Mouse (Mus musculus): Measurements from ENCODE around the gene Myo5a. TPM values are rescaled to one million over a fixed set of nuclear protein-coding genes. Genes with fewer than 3 reads are reported as not detected.
A peak's percentile ranks its signal among the peaks of the same experiment; 100 is the strongest.

Gene Myo5a
- polyA plus RNA-seq, 2 experiments: 20.0 to 28.0 TPM

- H3K9ac ChIP-seq (ENCODE audit: low read depth, low read length, severe bottlenecking): peak overlapping the region; percentile 94
- H3K4me2 ChIP-seq (replicated peaks; ENCODE audit: low read depth, low read length, severe bottlenecking): peak overlapping the region; percentile 61
- peaks cover 10% of the 10 kb centered on the region for H3K4me1 ChIP-seq (ENCODE audit: control insufficient read depth, insufficient read depth, low read length)
- no peak for TF ChIP-seq POLR2A (IDR thresholded peaks at IDR 0.05; ENCODE audit: borderline replicate concordance, extremely low read depth, insufficient read depth, insufficient read length)
- 1% methylated on average over 10 of the region's 10 CpGs for WGBS
- no peaks in the 10 kb centered on the region for H3K27me3 ChIP-seq (ENCODE audit: control insufficient read depth, insufficient read depth, low read length)
- DNase-seq (ENCODE audit: low spot score): no peak
- H3K4me3 ChIP-seq (replicated peaks; ENCODE audit: low read length): peak overlapping the region; percentile 94
- H3K27ac ChIP-seq (replicated peaks; ENCODE audit: low read depth, low read length): no peak overlapping the region; the same call in 1 of the 2 replicates
- no peaks in the 10 kb centered on the region for H3K9me3 ChIP-seq (ENCODE audit: control insufficient read depth, low read length)
- peaks cover 7% of the 10 kb centered on the region for H3K36me3 ChIP-seq (ENCODE audit: control insufficient read depth, insufficient read depth, low read length)
- ATAC-seq (ENCODE audit: low FRiP score, low read depth): no peak
These were observed 32.5 kb upstream of the Myo5a start for GRCm38 (mm10) chr9:75038357-75038688.

GRCm38 (mm10) chr9:75040566-75040965 lies 30.2 kb upstream of the Myo5a start:
- Histone ChIP-seq H3K27ac (replicated peaks; ENCODE audit: low read depth, low read length) (no peak overlapping the region), H3K4me1 (ENCODE audit: control insufficient read depth, insufficient read depth, low read length) (peaks cover 10% of the 10 kb centered on the region), H3K36me3 (ENCODE audit: control insufficient read depth, insufficient read depth, low read length) (peaks cover 11% of the 10 kb centered on the region), H3K27me3 (ENCODE audit: control insufficient read depth, insufficient read depth, low read length) (no peaks in the 10 kb centered on the region), H3K9ac (ENCODE audit: low read depth, low read length, severe bottlenecking) (no peak overlapping the region), H3K4me3 (replicated peaks; ENCODE audit: low read length) (no peak overlapping the region), H3K9me3 (ENCODE audit: control insufficient read depth, low read length) (no peaks in the 10 kb centered on the region), H3K4me2 (replicated peaks; ENCODE audit: low read depth, low read length, severe bottlenecking) (no peak overlapping the region)
- no peak for DNase-seq (ENCODE audit: low spot score)
- no peak for TF ChIP-seq POLR2A (IDR thresholded peaks at IDR 0.05; ENCODE audit: borderline replicate concordance, extremely low read depth, insufficient read depth, insufficient read length)
- 90% methylated on average over 2 of the region's 2 CpGs for WGBS
- no peak for ATAC-seq (ENCODE audit: low FRiP score, low read depth)

GRCm38 (mm10) chr9:75041840-75042525 lies 28.8 kb upstream of the Myo5a start:
- no peak overlapping the region for H3K4me3 ChIP-seq (replicated peaks; ENCODE audit: low read length)
- no peak for TF ChIP-seq POLR2A (IDR thresholded peaks at IDR 0.05; ENCODE audit: borderline replicate concordance, extremely low read depth, insufficient read depth, insufficient read length)
- 87% methylated on average over 2 of the region's 2 CpGs for WGBS
- H3K27me3 ChIP-seq (ENCODE audit: control insufficient read depth, insufficient read depth, low read length): no peaks in the 10 kb centered on the region
- ATAC-seq (ENCODE audit: low FRiP score, low read depth) (no peak), DNase-seq (ENCODE audit: low spot score) (no peak)
- no peak overlapping the region for H3K9ac ChIP-seq (ENCODE audit: low read depth, low read length, severe bottlenecking)
- H3K4me1 ChIP-seq (ENCODE audit: control insufficient read depth, insufficient read depth, low read length): peaks cover 10% of the 10 kb centered on the region
- H3K4me2 ChIP-seq (replicated peaks; ENCODE audit: low read depth, low read length, severe bottlenecking): no peak overlapping the region
- H3K27ac ChIP-seq (replicated peaks; ENCODE audit: low read depth, low read length): no peak overlapping the region
- no peaks in the 10 kb centered on the region for H3K9me3 ChIP-seq (ENCODE audit: control insufficient read depth, low read length)
- H3K36me3 ChIP-seq (ENCODE audit: control insufficient read depth, insufficient read depth, low read length): peaks cover 21% of the 10 kb centered on the region

- ATAC-seq (ENCODE audit: low FRiP score, low read depth) (no peak), DNase-seq (ENCODE audit: low spot score) (no peak)
- WGBS: 76% methylated on average over 2 of the region's 2 CpGs
- peaks cover 27% of the 10 kb centered on the region for H3K36me3 ChIP-seq (ENCODE audit: control insufficient read depth, insufficient read depth, low read length)
- H3K27ac ChIP-seq (replicated peaks; ENCODE audit: low read depth, low read length): no peak overlapping the region
- H3K9ac ChIP-seq (ENCODE audit: low read depth, low read length, severe bottlenecking): no peak overlapping the region
- no peak overlapping the region for H3K4me2 ChIP-seq (replicated peaks; ENCODE audit: low read depth, low read length, severe bottlenecking)
- no peak overlapping the region for H3K4me3 ChIP-seq (replicated peaks; ENCODE audit: low read length)
- H3K9me3 ChIP-seq (ENCODE audit: control insufficient read depth, low read length): no peaks in the 10 kb centered on the region
- no peak for TF ChIP-seq POLR2A (IDR thresholded peaks at IDR 0.05; ENCODE audit: borderline replicate concordance, extremely low read depth, insufficient read depth, insufficient read length)
- no peaks in the 10 kb centered on the region for H3K27me3 ChIP-seq (ENCODE audit: control insufficient read depth, insufficient read depth, low read length)
- H3K4me1 ChIP-seq (ENCODE audit: control insufficient read depth, insufficient read depth, low read length): peaks cover 10% of the 10 kb centered on the region
These were observed 27.6 kb upstream of the Myo5a start for GRCm38 (mm10) chr9:75043191-75043590.

GRCm38 (mm10) chr9:75047079-75047478 lies 23.7 kb upstream of the Myo5a start:
- DNase-seq (ENCODE audit: low spot score) (no peak), ATAC-seq (ENCODE audit: low FRiP score, low read depth) (no peak)
- Histone ChIP-seq H3K4me2 (replicated peaks; ENCODE audit: low read depth, low read length, severe bottlenecking) (no peak overlapping the region), H3K27me3 (ENCODE audit: control insufficient read depth, insufficient read depth, low read length) (no peaks in the 10 kb centered on the region), H3K27ac (replicated peaks; ENCODE audit: low read depth, low read length) (no peak overlapping the region), H3K9ac (ENCODE audit: low read depth, low read length, severe bottlenecking) (no peak overlapping the region), H3K9me3 (ENCODE audit: control insufficient read depth, low read length) (no peaks in the 10 kb centered on the region), H3K4me1 (ENCODE audit: control insufficient read depth, insufficient read depth, low read length) (no peaks in the 10 kb centered on the region), H3K36me3 (ENCODE audit: control insufficient read depth, insufficient read depth, low read length) (peaks cover 27% of the 10 kb centered on the region), H3K4me3 (replicated peaks; ENCODE audit: low read length) (no peak overlapping the region)
- TF ChIP-seq POLR2A (IDR thresholded peaks at IDR 0.05; ENCODE audit: borderline replicate concordance, extremely low read depth, insufficient read depth, insufficient read length): no peak
